Mouse (Mus musculus) kidney, adult 11 months (tissue): ENCODE data around the gene Il5ra.

ENCODE experiments used
- DNase-seq: peaks from one replicate; pipeline ENCODE4 v3.0.0; 2022

Gene Il5ra

GRCm38 (mm10) chr6:106748887-106749388 lies at the start of gene Il5ra:
Gene Il5ra, minus strand, starts transcription at chr6:106749037.
- no peak for DNase-seq

- DNase-seq = no peak
Observed at GRCm38 (mm10) chr6:106794094-106794814, 45.4 kb upstream of the Il5ra start.

GRCm38 (mm10) chr6:106793621-106794020 lies 44.8 kb upstream of the Il5ra start:
- DNase-seq = no peak

- no peak for DNase-seq
Observed at GRCm38 (mm10) chr6:106793088-106793487, 44.3 kb upstream of the Il5ra start.

GRCm38 (mm10) chr6:106792486-106792885 lies 43.6 kb upstream of the Il5ra start:
- no peak for DNase-seq

- no peak for DNase-seq
Observed at GRCm38 (mm10) chr6:106791429-106791828, 42.6 kb upstream of the Il5ra start.

GRCm38 (mm10) chr6:106787138-106787537 lies 38.3 kb upstream of the Il5ra start:
- no peak for DNase-seq

GRCm38 (mm10) chr6:106770046-106770445 lies 21.2 kb upstream of the Il5ra start:
- no peak for DNase-seq

- no peak for DNase-seq
Observed at GRCm38 (mm10) chr6:106769290-106769866, 20.5 kb upstream of the Il5ra start.

GRCm38 (mm10) chr6:106768640-106769289 lies 19.9 kb upstream of the Il5ra start, which contains the start of gene Trnt1:
Gene Trnt1, plus strand, starts transcription at chr6:106769120.
- DNase-seq = peak; percentile 97

GRCm38 (mm10) chr6:106766774-106767173 lies 17.9 kb upstream of the Il5ra start:
- DNase-seq = no peak

- DNase-seq = no peak
Observed at GRCm38 (mm10) chr6:106765892-106766291, 17.1 kb upstream of the Il5ra start.

GRCm38 (mm10) chr6:106761486-106761885 lies 12.6 kb upstream of the Il5ra start:
- DNase-seq = no peak

GRCm38 (mm10) chr6:106760473-106761218 lies 11.8 kb upstream of the Il5ra start:
- DNase-seq = no peak

- no peak for DNase-seq
Observed at GRCm38 (mm10) chr6:106758299-106758698, 9.5 kb upstream of the Il5ra start.

GRCm38 (mm10) chr6:106750291-106750690 lies 1.5 kb upstream of the Il5ra start:
- DNase-seq = no peak

GRCm38 (mm10) chr6:106747804-106748203 lies 1.0 kb downstream of the Il5ra start:
- no peak for DNase-seq

- no peak for DNase-seq
Observed at GRCm38 (mm10) chr6:106747251-106747650, 1.6 kb downstream of the Il5ra start.

- DNase-seq = no peak
Observed at GRCm38 (mm10) chr6:106745673-106746394, 3.0 kb downstream of the Il5ra start.

- no peak for DNase-seq
Observed at GRCm38 (mm10) chr6:106743556-106744233, 5.1 kb downstream of the Il5ra start.

GRCm38 (mm10) chr6:106740244-106740825 lies 8.5 kb downstream of the Il5ra start:
- DNase-seq = no peak
